Mouse (Mus musculus): ENCODE measurements around the gene Pgghg. TPM values are rescaled to one million over a fixed set of nuclear protein-coding genes. Genes with fewer than 3 reads are reported as not detected.

Pgghg gene
- polyA plus RNA-seq, 1 experiment from 2014 or later, result 12.2 TPM

GRCm38 (mm10) chr7:140982971-140983370 is 41.8 kb downstream of the Pgghg start:
- no peak overlapping the region for H3K27ac ChIP-seq
- no peaks in the 10 kb centered on the region for H3K4me1 ChIP-seq
- 92% methylated on average over 7 of the region's 7 CpGs for WGBS
- H3K4me2 ChIP-seq (replicated peaks), result no peak overlapping the region
- ATAC-seq (ENCODE audit: low FRiP score, low read depth), result no peak
- no peak overlapping the region for H3K9ac ChIP-seq
- no peaks in the 10 kb centered on the region for H3K9me3 ChIP-seq
- H3K27me3 ChIP-seq (replicated peaks), result no peaks in the 10 kb centered on the region
- no peak overlapping the region for H3K4me3 ChIP-seq
- H3K36me3 ChIP-seq, result no peaks in the 10 kb centered on the region

- no peak for ATAC-seq (ENCODE audit: low FRiP score, low read depth)
- Histone ChIP-seq H3K27ac (no peak overlapping the region), H3K9me3 (no peaks in the 10 kb centered on the region), H3K4me2 (replicated peaks) (no peak overlapping the region), H3K4me3 (no peak overlapping the region), H3K9ac (no peak overlapping the region), H3K27me3 (replicated peaks) (no peaks in the 10 kb centered on the region), H3K4me1 (no peaks in the 10 kb centered on the region), H3K36me3 (no peaks in the 10 kb centered on the region)
- WGBS, result 88% methylated on average over 17 of the region's 17 CpGs
Measured at GRCm38 (mm10) chr7:140987182-140988138, 46.3 kb downstream of the Pgghg start.

- no peaks in the 10 kb centered on the region for H3K9me3 ChIP-seq
- no peak overlapping the region for H3K4me2 ChIP-seq (replicated peaks)
- H3K36me3 ChIP-seq, result no peaks in the 10 kb centered on the region
- no peak for ATAC-seq (ENCODE audit: low FRiP score, low read depth)
- WGBS, result 77% methylated on average over 4 of the region's 4 CpGs
- no peak overlapping the region for H3K27ac ChIP-seq
- H3K4me3 ChIP-seq, result no peak overlapping the region
- H3K9ac ChIP-seq, result no peak overlapping the region
- no peaks in the 10 kb centered on the region for H3K27me3 ChIP-seq (replicated peaks)
- H3K4me1 ChIP-seq, result no peaks in the 10 kb centered on the region
Measured at GRCm38 (mm10) chr7:140989022-140989421, 47.8 kb downstream of the Pgghg start.

GRCm38 (mm10) chr7:140990185-140990584 is 49.0 kb downstream of the Pgghg start:
- Histone ChIP-seq H3K4me3 (no peak overlapping the region), H3K27ac (no peak overlapping the region), H3K4me2 (replicated peaks) (no peak overlapping the region), H3K9me3 (no peaks in the 10 kb centered on the region), H3K9ac (no peak overlapping the region), H3K36me3 (no peaks in the 10 kb centered on the region), H3K27me3 (replicated peaks) (no peaks in the 10 kb centered on the region), H3K4me1 (no peaks in the 10 kb centered on the region)
- ATAC-seq (ENCODE audit: low FRiP score, low read depth), result no peak
- WGBS, result 74% methylated on average over 6 of the region's 6 CpGs

- Histone ChIP-seq H3K4me2 (replicated peaks) (no peak overlapping the region), H3K27ac (no peak overlapping the region), H3K36me3 (no peaks in the 10 kb centered on the region), H3K9me3 (no peaks in the 10 kb centered on the region), H3K4me1 (no peaks in the 10 kb centered on the region), H3K9ac (no peak overlapping the region), H3K27me3 (replicated peaks) (no peaks in the 10 kb centered on the region), H3K4me3 (no peak overlapping the region)
- WGBS, result 68% methylated on average over 5 of the region's 5 CpGs
- no peak for ATAC-seq (ENCODE audit: low FRiP score, low read depth)
Measured at GRCm38 (mm10) chr7:140990622-140991021, 49.4 kb downstream of the Pgghg start.

GRCm38 (mm10) chr7:140991117-140991689 is 50.0 kb downstream of the Pgghg start:
- no peaks in the 10 kb centered on the region for H3K27me3 ChIP-seq (replicated peaks)
- WGBS, result 87% methylated on average over 14 of the region's 14 CpGs
- no peaks in the 10 kb centered on the region for H3K9me3 ChIP-seq
- no peak overlapping the region for H3K4me2 ChIP-seq (replicated peaks)
- H3K27ac ChIP-seq, result no peak overlapping the region
- H3K9ac ChIP-seq, result no peak overlapping the region
- no peak overlapping the region for H3K4me3 ChIP-seq
- no peaks in the 10 kb centered on the region for H3K36me3 ChIP-seq
- H3K4me1 ChIP-seq, result no peaks in the 10 kb centered on the region
- no peak for ATAC-seq (ENCODE audit: low FRiP score, low read depth)

Other genes starting within 250 kb of the Pgghg start
- not detected in 2 replicates for gene Olfr541, start 244.1 kb upstream of the Pgghg start, polyA plus RNA-seq (2016; fragmentation: Nextera tagmentation; extraction: Ambion mirVana)
- gene Cyp2e1, start 177.7 kb upstream of the Pgghg start, polyA plus RNA-seq (2016; fragmentation: Nextera tagmentation; extraction: Ambion mirVana), result not detected in 2 replicates
- 0.23 and 0.30 TPM in 2 replicates for gene Syce1, start 153.5 kb upstream of the Pgghg start, polyA plus RNA-seq (2016; fragmentation: Nextera tagmentation; extraction: Ambion mirVana)
- 13.2 and 15.3 TPM in 2 replicates for gene Zfp941, start 119.2 kb upstream of the Pgghg start, polyA plus RNA-seq (2016; fragmentation: Nextera tagmentation; extraction: Ambion mirVana)
- gene Urah, start 106.4 kb upstream of the Pgghg start, polyA plus RNA-seq (2016; fragmentation: Nextera tagmentation; extraction: Ambion mirVana), result not detected in 2 replicates
- gene Scgb1c1, start 95.8 kb upstream of the Pgghg start, polyA plus RNA-seq (2016; fragmentation: Nextera tagmentation; extraction: Ambion mirVana), result not detected in 2 replicates
- not detected in 2 replicates for gene Odf3, start 93.6 kb upstream of the Pgghg start, polyA plus RNA-seq (2016; fragmentation: Nextera tagmentation; extraction: Ambion mirVana)
- not detected in 2 replicates for gene Gm45785, start 85.1 kb upstream of the Pgghg start, polyA plus RNA-seq (2016; fragmentation: Nextera tagmentation; extraction: Ambion mirVana)
- 89.1 and 94.8 TPM in 2 replicates for gene Ric8a, start 84.4 kb upstream of the Pgghg start, polyA plus RNA-seq (2016; fragmentation: Nextera tagmentation; extraction: Ambion mirVana)
- gene Bet1l, start 83.8 kb upstream of the Pgghg start, polyA plus RNA-seq (2016; fragmentation: Nextera tagmentation; extraction: Ambion mirVana), result 30.3 and 34.2 TPM in 2 replicates
- gene Psmd13, start 59.4 kb upstream of the Pgghg start, polyA plus RNA-seq (2016; fragmentation: Nextera tagmentation; extraction: Ambion mirVana), result 293 and 317 TPM in 2 replicates
- gene Sirt3, start 59.1 kb upstream of the Pgghg start, polyA plus RNA-seq (2016; fragmentation: Nextera tagmentation; extraction: Ambion mirVana), result 32.4 and 33.1 TPM in 2 replicates
- 1.9 and 2.2 TPM in 2 replicates for gene Cox8b, start 40.9 kb upstream of the Pgghg start, polyA plus RNA-seq (2016; fragmentation: Nextera tagmentation; extraction: Ambion mirVana)
- gene Nlrp6, start 20.5 kb upstream of the Pgghg start, polyA plus RNA-seq (2016; fragmentation: Nextera tagmentation; extraction: Ambion mirVana), result 0.08 TPM in 1 of 2 replicates, not detected in the other
- gene Ifitm5, start 8.9 kb downstream of the Pgghg start, polyA plus RNA-seq (2016; fragmentation: Nextera tagmentation; extraction: Ambion mirVana), result 1.2 and 1.6 TPM in 2 replicates
- gene Gm45717, start 14.5 kb downstream of the Pgghg start, polyA plus RNA-seq (2016; fragmentation: Nextera tagmentation; extraction: Ambion mirVana), result 0.55 TPM in 1 of 2 replicates, not detected in the other
- gene Ifitm2, start 14.6 kb downstream of the Pgghg start, polyA plus RNA-seq (2016; fragmentation: Nextera tagmentation; extraction: Ambion mirVana), result 314 and 316 TPM in 2 replicates
- gene Ifitm1, start 25.8 kb downstream of the Pgghg start, polyA plus RNA-seq (2016; fragmentation: Nextera tagmentation; extraction: Ambion mirVana), result 10.1 and 13.6 TPM in 2 replicates
- gene Ifitm3, start 69.4 kb downstream of the Pgghg start, polyA plus RNA-seq (2016; fragmentation: Nextera tagmentation; extraction: Ambion mirVana), result 23.9 and 29.2 TPM in 2 replicates
- gene Ifitm6, start 76.5 kb downstream of the Pgghg start, polyA plus RNA-seq (2016; fragmentation: Nextera tagmentation; extraction: Ambion mirVana), result 0.42 and 0.54 TPM in 2 replicates
- not detected in 2 replicates for gene Gm17387, start 87.7 kb downstream of the Pgghg start, polyA plus RNA-seq (2016; fragmentation: Nextera tagmentation; extraction: Ambion mirVana)
- gene B4galnt4, start 119.7 kb downstream of the Pgghg start, polyA plus RNA-seq (2016; fragmentation: Nextera tagmentation; extraction: Ambion mirVana), result 40.8 and 41.5 TPM in 2 replicates
- 1.6 and 3.1 TPM in 2 replicates for gene Pkp3, start 136.8 kb downstream of the Pgghg start, polyA plus RNA-seq (2016; fragmentation: Nextera tagmentation; extraction: Ambion mirVana)
- gene Sigirr, start 159.2 kb downstream of the Pgghg start, polyA plus RNA-seq (2016; fragmentation: Nextera tagmentation; extraction: Ambion mirVana), result 1.6 and 2.3 TPM in 2 replicates
- 0.22 TPM in 1 of 2 replicates, not detected in the other for gene Ano9, start 176.4 kb downstream of the Pgghg start, polyA plus RNA-seq (2016; fragmentation: Nextera tagmentation; extraction: Ambion mirVana)
- 74.7 and 79.8 TPM in 2 replicates for gene Ptdss2, start 181.0 kb downstream of the Pgghg start, polyA plus RNA-seq (2016; fragmentation: Nextera tagmentation; extraction: Ambion mirVana)
- 56.9 and 60.9 TPM in 2 replicates for gene Rnh1, start 231.5 kb downstream of the Pgghg start, polyA plus RNA-seq (2016; fragmentation: Nextera tagmentation; extraction: Ambion mirVana)